7 mouse cellular contexts compared by ENCODE assay signal in the genomic region with DNA sequence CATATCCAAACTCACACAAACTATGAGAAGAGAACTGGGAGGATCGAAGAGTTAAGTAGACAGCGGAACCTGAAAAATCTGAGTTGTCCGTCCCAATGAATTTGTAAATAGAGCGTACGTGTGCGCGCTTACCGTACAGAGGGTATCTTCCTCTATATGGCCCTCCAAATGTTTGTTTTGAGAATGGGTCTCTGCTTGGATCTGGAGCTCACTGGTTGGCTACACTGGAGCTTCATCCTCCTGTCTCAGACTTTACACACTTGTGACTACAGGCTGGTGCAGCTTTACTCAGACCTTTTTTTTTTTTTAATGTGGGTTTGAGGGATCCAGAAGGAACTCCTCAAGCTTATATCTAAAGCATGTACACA. TPM values are rescaled to one million over a fixed set of nuclear protein-coding genes. Genes with fewer than 3 reads are reported as not detected.
DNase-seq lines count a peak whose midpoint lies in the region; ATAC-seq and TF ChIP-seq lines count a peak whose summit lies in the region.

No protein-coding gene starts in this region.

- peak; percentile 11; the same call in 1 of the 2 replicates for ATAC-seq in lung, postnatal 0 days
- peak; percentile 47; the same call in 1 of the 2 replicates for ATAC-seq in forebrain, embryonic 11.5 days (replicated peaks; ENCODE audit: low FRiP score)
- ATAC-seq in limb, embryonic 13.5 days (ENCODE audit: low FRiP score, low read depth): peak; percentile 4; the same call in 1 of the 2 replicates

- peak overlapping the region; percentile 70 for H3K27ac ChIP-seq in lung, postnatal 0 days (ENCODE audit: low read length)
- H3K27ac ChIP-seq in forebrain, embryonic 11.5 days (ENCODE audit: low read depth, low read length): no peak overlapping the region
- peak overlapping the region; percentile 40; the same call in 1 of the 2 replicates for H3K27ac ChIP-seq in limb, embryonic 13.5 days
- H3K27ac ChIP-seq in small intestine, adult 2 months (ENCODE audit: insufficient read depth, low read depth, low read length): peak overlapping the region; percentile 66

- H3K36me3 ChIP-seq in lung, postnatal 0 days (ENCODE audit: insufficient read depth, low read length): peaks cover 3% of the 10 kb centered on the region; the same call in 1 of the 2 replicates
- no peaks in the 10 kb centered on the region; the same call in 1 of the 2 replicates for H3K36me3 ChIP-seq in forebrain, embryonic 11.5 days (ENCODE audit: control insufficient read depth, insufficient read depth, low read length)
- H3K36me3 ChIP-seq in limb, embryonic 13.5 days: peaks cover 5% of the 10 kb centered on the region; the same call in 1 of the 2 replicates
- peaks cover 5% of the 10 kb centered on the region for H3K36me3 ChIP-seq in small intestine, adult 2 months (ENCODE audit: control insufficient read depth, insufficient read depth, low read length)

- TF ChIP-seq POLR2A in small intestine, adult 2 months (IDR thresholded peaks at IDR 0.05; ENCODE audit: low read depth, low read length): no peak

- no peaks in the 10 kb centered on the region for H3K27me3 ChIP-seq in lung, postnatal 0 days (replicated peaks; ENCODE audit: insufficient read depth, low read length)
- no peaks in the 10 kb centered on the region for H3K27me3 ChIP-seq in forebrain, embryonic 11.5 days (ENCODE audit: control insufficient read depth, insufficient read depth, low read length)
- peaks cover 10% of the 10 kb centered on the region for H3K27me3 ChIP-seq in limb, embryonic 13.5 days
- H3K27me3 ChIP-seq in small intestine, adult 2 months (ENCODE audit: control insufficient read depth, insufficient read depth, low read length): no peaks in the 10 kb centered on the region

- H3K9me3 ChIP-seq in lung, postnatal 0 days (ENCODE audit: low read length): no peaks in the 10 kb centered on the region
- no peaks in the 10 kb centered on the region for H3K9me3 ChIP-seq in forebrain, embryonic 11.5 days (ENCODE audit: control insufficient read depth, low read length)
- no peaks in the 10 kb centered on the region for H3K9me3 ChIP-seq in limb, embryonic 13.5 days

- TF ChIP-seq CTCF in lung, postnatal 0 days (IDR thresholded peaks at IDR 0.05): no peak
- no peak for TF ChIP-seq CTCF in small intestine, adult 2 months (IDR thresholded peaks at IDR 0.05; ENCODE audit: extremely low read depth, insufficient read length, insufficient replicate concordance, low read depth, low read length)

- peak overlapping the region; percentile 67 for H3K4me2 ChIP-seq in lung, postnatal 0 days (replicated peaks; ENCODE audit: low read depth, low read length)
- peak overlapping the region; percentile 97 for H3K4me2 ChIP-seq in forebrain, embryonic 11.5 days (ENCODE audit: low read depth, low read length, severe bottlenecking)
- H3K4me2 ChIP-seq in limb, embryonic 13.5 days (replicated peaks): peak overlapping the region; percentile 92

- H3K9ac ChIP-seq in lung, postnatal 0 days (replicated peaks; ENCODE audit: low read depth): peak overlapping the region; percentile 87
- H3K9ac ChIP-seq in forebrain, embryonic 11.5 days (ENCODE audit: low read length): peak overlapping the region; percentile 72
- peak overlapping the region; percentile 90 for H3K9ac ChIP-seq in limb, embryonic 13.5 days

- TF ChIP-seq EP300 in lung, postnatal 0 days (IDR thresholded peaks at IDR 0.05): no peak; the same call in 1 of the 2 replicates

- no peak for DNase-seq in lung, postnatal 0 days (ENCODE audit: low spot score)
- DNase-seq in lung, adult 18-20 months: no peak
- DNase-seq in forebrain, embryonic 11.5 days (ENCODE audit: low spot score): no peak
- no peak for DNase-seq in cerebellum, adult 9-11 months
- no peak for DNase-seq in thymus, postnatal 0 days (ENCODE audit: low spot score)

- peaks cover 7% of the 10 kb centered on the region; the same call in 1 of the 2 replicates for H3K4me1 ChIP-seq in lung, postnatal 0 days (ENCODE audit: insufficient read depth, low read depth, low read length)
- 0 out of 2 replicates have a peak, but pooled peaks cover 4% of the 10 kb centered on the region for H3K4me1 ChIP-seq in forebrain, embryonic 11.5 days (replicated peaks; ENCODE audit: control insufficient read depth, insufficient read depth, low read length)
- H3K4me1 ChIP-seq in limb, embryonic 13.5 days: peaks cover 8% of the 10 kb centered on the region
- peaks cover 3% of the 10 kb centered on the region for H3K4me1 ChIP-seq in small intestine, adult 2 months (ENCODE audit: control insufficient read depth, insufficient read depth, insufficient read length, low read length)

- peak overlapping the region; percentile 92 for H3K4me3 ChIP-seq in lung, postnatal 0 days (ENCODE audit: low read depth, low read length)
- H3K4me3 ChIP-seq in forebrain, embryonic 11.5 days (ENCODE audit: low read depth, low read length): peak overlapping the region; percentile 91
- peak overlapping the region; percentile 93 for H3K4me3 ChIP-seq in limb, embryonic 13.5 days
- H3K4me3 ChIP-seq in small intestine, adult 2 months (ENCODE audit: low read depth, low read length): peak overlapping the region; percentile 80

- WGBS in lung, postnatal 0 days: 3% methylated on average over 8 of the region's 8 CpGs
- 6% methylated on average over 8 of the region's 8 CpGs for WGBS in forebrain, embryonic 11.5 days
- 2% methylated on average over 8 of the region's 8 CpGs for WGBS in limb, embryonic 13.5 days
- 3% methylated on average over 8 of the region's 8 CpGs for WGBS in small intestine, adult 2 months

RNA-seq across cellular contexts. Expression of gene Cdadc1, which starts 0.5 kb away (rescaled TPM):
- 42.0 and 42.3 TPM in 2 replicates for polyA plus RNA-seq in lung, postnatal 0 days (2015; fragmentation: Nextera tagmentation; extraction: Ambion mirVana)
- polyA plus RNA-seq in forebrain, embryonic 11.5 days (2014; fragmentation: Nextera tagmentation; extraction: Ambion mirVana): 25.6 and 26.2 TPM in 2 replicates
- polyA plus RNA-seq in limb, embryonic 13.5 days (2015; fragmentation: Nextera tagmentation; extraction: Ambion mirVana): 35.0 and 35.1 TPM in 2 replicates
- 0.63 and 1.9 TPM in 2 replicates for polyA plus RNA-seq in small intestine, adult 2 months (2012; rRNA removed)
- polyA plus RNA-seq in thymus, postnatal 0 days (2015; fragmentation: Nextera tagmentation; extraction: Ambion mirVana): 39.7 and 40.3 TPM in 2 replicates

RNA-seq across cellular contexts. Expression of gene Shisa2, which starts 26.9 kb away (rescaled TPM):
- polyA plus RNA-seq in lung, postnatal 0 days (2015; fragmentation: Nextera tagmentation; extraction: Ambion mirVana): 10.6 and 17.5 TPM in 2 replicates
- polyA plus RNA-seq in forebrain, embryonic 11.5 days (2014; fragmentation: Nextera tagmentation; extraction: Ambion mirVana): 54.3 and 55.5 TPM in 2 replicates
- polyA plus RNA-seq in limb, embryonic 13.5 days (2015; fragmentation: Nextera tagmentation; extraction: Ambion mirVana): 46.6 and 54.2 TPM in 2 replicates
- polyA plus RNA-seq in small intestine, adult 2 months (2012; rRNA removed): 12.3 and 20.7 TPM in 2 replicates
- polyA plus RNA-seq in thymus, postnatal 0 days (2015; fragmentation: Nextera tagmentation; extraction: Ambion mirVana): 23.7 and 24.9 TPM in 2 replicates
